Mouse (Mus musculus) embryonic facial prominence, embryonic 12.5 days (tissue): Measurements from ENCODE around the gene Gas2l1. TPM values are rescaled to one million over a fixed set of nuclear protein-coding genes. Genes with fewer than 3 reads are reported as not detected.

Source experiments
- ATAC-seq: fragments of 200-750 bp; cut with Nextera tagmentation; 2 replicates; pipeline ENCODE4 v1.8.0; 2017; ENCODE audit not compliant: insufficient number of reproducible peaks, insufficient read depth, low FRiP score, low TSS enrichment
- H3K27ac ChIP-seq: fragments of 300-500 bp; sonication (generic); 2 replicates; pipeline ENCODE4 v1.5.1; 2016; ENCODE audit warnings: mild to moderate bottlenecking
- H3K27me3 ChIP-seq: fragments of 300-500 bp; sonication (generic); 2 replicates; pipeline ENCODE4 v1.6.1; 2016; ENCODE audit warnings: mild to moderate bottlenecking, moderate library complexity
- H3K36me3 ChIP-seq: fragments of 300-500 bp; sonication (generic); 2 replicates; pipeline ENCODE4 v1.6.1; 2016; ENCODE audit warnings: mild to moderate bottlenecking
- H3K4me1 ChIP-seq: fragments of 300-500 bp; sonication (generic); 2 replicates; pipeline ENCODE4 v1.6.1; 2016
- H3K4me2 ChIP-seq: fragments of 300-500 bp; sonication (generic); replicated peaks from 2 replicates; pipeline ENCODE4 v1.6.1; 2016; ENCODE audit warnings: mild to moderate bottlenecking, moderate library complexity
- H3K4me3 ChIP-seq: fragments of 300-500 bp; sonication (generic); 2 replicates; pipeline ENCODE4 v1.5.1; 2016; ENCODE audit warnings: mild to moderate bottlenecking
- H3K9ac ChIP-seq: fragments of 300-500 bp; sonication (generic); 2 replicates; pipeline ENCODE4 v1.6.1; 2016; ENCODE audit warnings: mild to moderate bottlenecking, moderate library complexity
- H3K9me3 ChIP-seq: fragments of 300-500 bp; sonication (generic); 2 replicates; pipeline ENCODE4 v1.6.1; 2016; ENCODE audit warnings: mild to moderate bottlenecking, moderate library complexity
- WGBS: fragments of 180-500 bp; shearing (Covaris S2); methylation state at CpG from one replicate; pipeline ENCODE4 v1.1.7; 2016; 5-methylcytosine and 5-hydroxymethylcytosine counted together
- polyA plus RNA-seq: library from polyadenylated mRNA; unstranded; fragments of >200 nt; fragmentation: Nextera tagmentation; extraction: Ambion mirVana; gene quantifications from 2 replicates; pipeline ENCODE4 v1.2.1, GENCODE M21; 2016

The Gas2l1 gene
- 44.3 and 47.6 TPM in 2 replicates for polyA plus RNA-seq

GRCm38 (mm10) chr11:5065056-5065821 lies at the start of gene Gas2l1:
Gene Gas2l1, minus strand, starts transcription at chr11:5065327.
- peak; percentile 71 for ATAC-seq
- Histone ChIP-seq H3K27me3 (peaks cover 47% of the 10 kb centered on the region), H3K4me3 (peak within 1 kb of the TSS; percentile 75), H3K9ac (peak within 1 kb of the TSS; percentile 64), H3K4me2 (peak within 1 kb of the TSS; percentile 80), H3K9me3 (no peaks in the 10 kb centered on the region), H3K27ac (no peak within 1 kb of the TSS; the same call in 1 of the 2 replicates), H3K36me3 (peaks cover 22% of the 10 kb centered on the region), H3K4me1 (peaks cover 40% of the 10 kb centered on the region)
- under 1% methylated on average over 49 of the region's 50 CpGs for WGBS

- WGBS = 78% methylated on average over 7 of the region's 7 CpGs
- H3K9ac ChIP-seq = no peak overlapping the region
- no peaks in the 10 kb centered on the region for H3K4me1 ChIP-seq
- H3K27me3 ChIP-seq = no peaks in the 10 kb centered on the region
- no peak overlapping the region for H3K27ac ChIP-seq
- no peaks in the 10 kb centered on the region for H3K36me3 ChIP-seq
- no peak for ATAC-seq
- no peaks in the 10 kb centered on the region for H3K9me3 ChIP-seq
- no peak overlapping the region for H3K4me3 ChIP-seq
- no peak overlapping the region for H3K4me2 ChIP-seq
Observed at GRCm38 (mm10) chr11:5113645-5114044, 48.5 kb upstream of the Gas2l1 start.

- H3K4me1 ChIP-seq = no peaks in the 10 kb centered on the region
- no peak overlapping the region for H3K4me3 ChIP-seq
- no peak overlapping the region for H3K27ac ChIP-seq
- H3K27me3 ChIP-seq = no peaks in the 10 kb centered on the region
- WGBS = 71% methylated on average over 8 of the region's 8 CpGs
- H3K9ac ChIP-seq = no peak overlapping the region
- H3K9me3 ChIP-seq = no peaks in the 10 kb centered on the region
- H3K4me2 ChIP-seq = no peak overlapping the region
- no peak for ATAC-seq
- H3K36me3 ChIP-seq = peaks cover 4% of the 10 kb centered on the region; the same call in 1 of the 2 replicates
Observed at GRCm38 (mm10) chr11:5109441-5109840, 44.3 kb upstream of the Gas2l1 start.

GRCm38 (mm10) chr11:5103986-5104509 lies 38.9 kb upstream of the Gas2l1 start:
- Histone ChIP-seq H3K27me3 (no peaks in the 10 kb centered on the region), H3K4me3 (no peak overlapping the region), H3K27ac (no peak overlapping the region), H3K4me2 (no peak overlapping the region), H3K4me1 (peaks cover 12% of the 10 kb centered on the region), H3K9ac (no peak overlapping the region), H3K9me3 (no peaks in the 10 kb centered on the region), H3K36me3 (peaks cover 19% of the 10 kb centered on the region)
- no peak for ATAC-seq
- WGBS = 97% methylated on average over 4 of the region's 4 CpGs

GRCm38 (mm10) chr11:5102384-5102783 lies 37.3 kb upstream of the Gas2l1 start:
- Histone ChIP-seq H3K36me3 (peaks cover 19% of the 10 kb centered on the region), H3K9ac (no peak overlapping the region), H3K9me3 (no peaks in the 10 kb centered on the region), H3K4me3 (no peak overlapping the region), H3K4me1 (peaks cover 13% of the 10 kb centered on the region), H3K27me3 (no peaks in the 10 kb centered on the region), H3K27ac (no peak overlapping the region), H3K4me2 (no peak overlapping the region)
- no peak for ATAC-seq
- 90% methylated on average over 7 of the region's 7 CpGs for WGBS

DNA sequence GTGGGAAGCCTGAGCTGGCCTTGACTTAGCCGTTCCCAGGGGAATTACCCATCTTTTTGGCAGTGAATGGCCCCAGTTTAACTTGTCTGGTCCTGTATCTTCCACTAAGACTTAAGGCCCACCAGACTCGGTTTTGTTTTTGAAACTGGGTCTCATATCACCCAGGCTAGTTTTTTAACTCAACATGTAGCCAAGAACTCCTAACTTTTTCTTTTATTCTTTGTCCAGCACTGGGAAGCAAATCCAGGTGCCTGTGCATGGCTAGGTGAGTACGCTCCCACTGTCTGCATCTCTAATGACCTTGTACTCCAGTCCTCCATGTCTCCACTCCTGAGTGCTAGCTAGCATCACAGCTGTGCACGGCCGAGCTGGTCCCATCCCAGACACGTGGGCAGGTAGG lies 36.5 kb upstream of the Gas2l1 start:
- Histone ChIP-seq H3K27me3 (no peaks in the 10 kb centered on the region), H3K4me1 (peaks cover 20% of the 10 kb centered on the region), H3K27ac (no peak overlapping the region), H3K4me2 (no peak overlapping the region), H3K36me3 (peaks cover 19% of the 10 kb centered on the region), H3K9ac (no peak overlapping the region), H3K9me3 (no peaks in the 10 kb centered on the region), H3K4me3 (no peak overlapping the region)
- 79% methylated on average over 6 of the region's 6 CpGs for WGBS
- ATAC-seq = no peak

- no peak for ATAC-seq
- Histone ChIP-seq H3K4me1 (peaks cover 25% of the 10 kb centered on the region), H3K9ac (no peak overlapping the region; the same call in 1 of the 2 replicates), H3K4me3 (peak overlapping the region; percentile 69), H3K27me3 (no peaks in the 10 kb centered on the region), H3K4me2 (peak overlapping the region; percentile 58), H3K36me3 (peaks cover 19% of the 10 kb centered on the region), H3K9me3 (no peaks in the 10 kb centered on the region), H3K27ac (no peak overlapping the region)
- 47% methylated on average over 5 of the region's 5 CpGs for WGBS
Observed at GRCm38 (mm10) chr11:5100801-5101200, 35.7 kb upstream of the Gas2l1 start.

GRCm38 (mm10) chr11:5100283-5100682 lies 35.2 kb upstream of the Gas2l1 start:
- no peaks in the 10 kb centered on the region for H3K27me3 ChIP-seq
- peak overlapping the region; percentile 69 for H3K4me3 ChIP-seq
- H3K27ac ChIP-seq = peak overlapping the region; percentile 97
- H3K4me2 ChIP-seq = peak overlapping the region; percentile 58
- peak overlapping the region; percentile 90 for H3K9ac ChIP-seq
- H3K36me3 ChIP-seq = peaks cover 19% of the 10 kb centered on the region
- WGBS = under 1% methylated on average over 7 of the region's 7 CpGs
- H3K4me1 ChIP-seq = peaks cover 25% of the 10 kb centered on the region
- H3K9me3 ChIP-seq = no peaks in the 10 kb centered on the region
- no peak for ATAC-seq

DNA sequence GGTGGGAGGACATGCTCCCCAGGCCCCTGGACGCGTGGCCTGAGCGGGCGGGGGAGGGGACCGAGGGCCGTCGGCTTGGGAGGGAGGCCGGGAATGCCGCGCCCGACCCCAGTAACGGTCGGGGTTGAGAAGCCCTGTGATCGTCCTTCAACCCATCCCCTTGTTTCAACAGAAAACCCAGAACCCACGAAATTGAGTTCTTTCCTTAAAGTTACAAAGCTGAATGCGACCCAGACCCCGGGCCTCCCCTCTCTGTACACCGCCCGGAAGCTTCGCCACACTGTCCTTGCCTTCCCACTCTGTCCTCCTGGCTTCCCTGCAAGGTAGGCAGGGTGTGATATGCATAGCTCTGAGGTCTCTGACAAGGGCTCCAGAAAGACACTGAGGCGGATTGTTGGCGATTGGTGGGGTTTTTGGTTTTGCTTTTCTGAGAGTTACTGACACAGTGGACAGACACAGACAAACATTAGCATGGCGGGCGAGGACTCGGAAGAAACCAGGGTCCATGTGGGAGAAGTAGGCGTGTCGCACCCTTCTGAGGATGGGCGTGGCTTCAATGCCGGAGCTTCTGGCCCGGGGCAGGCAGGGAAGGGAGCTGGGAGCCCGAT lies 34.6 kb upstream of the Gas2l1 start:
- H3K4me2 ChIP-seq = peak overlapping the region; percentile 58
- H3K9me3 ChIP-seq = no peaks in the 10 kb centered on the region
- H3K36me3 ChIP-seq = peaks cover 18% of the 10 kb centered on the region
- peak overlapping the region; percentile 69 for H3K4me3 ChIP-seq
- H3K27me3 ChIP-seq = no peaks in the 10 kb centered on the region
- peak; percentile 81 for ATAC-seq
- H3K4me1 ChIP-seq = peaks cover 25% of the 10 kb centered on the region
- WGBS = 1% methylated on average over 31 of the region's 31 CpGs
- peak overlapping the region; percentile 90 for H3K9ac ChIP-seq
- H3K27ac ChIP-seq = peak overlapping the region; percentile 97

DNA sequence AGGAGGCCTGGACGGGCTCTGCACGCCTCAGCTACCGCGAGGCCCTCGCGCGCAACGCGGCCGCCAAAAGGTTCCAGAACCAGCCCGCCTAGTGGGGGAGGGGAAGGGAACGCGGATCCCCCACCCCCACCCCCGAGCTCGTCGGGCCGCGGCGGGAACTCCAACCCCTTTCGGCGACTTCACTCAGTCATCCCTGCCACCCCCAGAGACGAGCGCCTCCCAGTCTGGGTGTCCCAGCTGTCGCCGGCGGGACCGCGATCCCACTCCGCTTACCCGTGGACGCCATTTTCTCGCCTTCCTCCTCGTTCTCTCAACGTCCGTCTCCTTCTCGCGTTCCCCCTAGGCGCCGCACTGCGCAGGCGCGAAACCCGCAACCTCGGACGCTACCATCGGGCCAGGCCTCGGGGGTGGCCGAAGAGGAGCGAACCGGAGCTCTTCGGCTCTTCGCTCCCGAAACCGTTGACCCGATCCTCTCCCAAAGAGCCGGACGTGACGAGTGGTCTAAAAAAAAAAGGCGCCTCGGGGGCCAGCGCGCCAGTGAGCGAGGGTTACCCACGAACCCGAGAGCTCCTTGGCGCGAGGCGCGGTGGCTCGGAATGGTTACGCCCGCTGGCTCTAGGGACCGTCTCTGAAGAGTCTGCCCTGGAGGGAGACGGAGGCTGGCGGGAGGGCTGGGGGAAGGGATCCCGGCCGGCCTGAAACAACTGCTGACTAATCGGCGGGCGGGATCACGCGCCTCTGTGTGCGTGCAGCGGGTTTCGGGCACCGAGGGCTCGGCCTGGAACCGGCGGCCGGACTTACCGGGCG lies 33.8 kb upstream of the Gas2l1 start, which contains the start of the genes Rhbdd3 and Ewsr1:
Gene Rhbdd3 (plus strand): TSS at position 191 of the 807 bp plus-strand sequence.
Gene Ewsr1 (minus strand): TSS at position 531 of the 807 bp plus-strand sequence.
- peaks cover 12% of the 10 kb centered on the region; the same call in 1 of the 2 replicates for H3K36me3 ChIP-seq
- H3K27me3 ChIP-seq = no peaks in the 10 kb centered on the region
- peak within 1 kb of the TSS; percentile 90 for H3K9ac ChIP-seq
- peak within 1 kb of the TSS; percentile 69 for H3K4me3 ChIP-seq
- WGBS = under 1% methylated on average over 90 of the region's 92 CpGs
- H3K4me2 ChIP-seq = peak within 1 kb of the TSS; percentile 83
- H3K27ac ChIP-seq = peak within 1 kb of the TSS; percentile 97
- H3K9me3 ChIP-seq = no peaks in the 10 kb centered on the region
- ATAC-seq = peak; percentile 85
- H3K4me1 ChIP-seq = peaks cover 25% of the 10 kb centered on the region
